8 mouse cellular contexts compared by ENCODE assay signal in genomic region chr7:47150420-47151061, GRCm38 (mm10). TPM values are rescaled to one million over a fixed set of nuclear protein-coding genes. Genes with fewer than 3 reads are reported as not detected.
DNase-seq lines count a peak whose midpoint lies in the region; ATAC-seq and TF ChIP-seq lines count a peak whose summit lies in the region.
"Had no signal": no experiment of that assay in that cellular context is flagged by ENCODE, and none has a peak within 500 bp of the region (broad histone marks: within the 10 kb centered on the region; RNA-seq: fewer than 3 reads in every experiment).

No protein-coding gene starts in this region.

- H3K36me3 ChIP-seq in forebrain, embryonic 10.5 days (replicated peaks) = no peaks in the 10 kb centered on the region
- H3K36me3 ChIP-seq in intestine, embryonic 14.5 days (ENCODE audit: control insufficient read depth, insufficient read depth, low read length) = no peaks in the 10 kb centered on the region
- H3K36me3 ChIP-seq in neural tube, embryonic 15.5 days = no peaks in the 10 kb centered on the region

- TF ChIP-seq POLR2A in bone marrow, adult 2 months (IDR thresholded peaks at IDR 0.05; ENCODE audit: borderline replicate concordance, control insufficient read depth, low read depth, low read length) = no peak
- no peak for TF ChIP-seq POLR2A in lung, adult 2 months (IDR thresholded peaks at IDR 0.05; ENCODE audit: borderline replicate concordance, extremely low read depth, low read depth, low read length)

- peak overlapping the region; percentile 30; the same call in 1 of the 2 replicates for H3K4me2 ChIP-seq in intestine, embryonic 14.5 days (ENCODE audit: low read length)
- peak overlapping the region; percentile 35; the same call in 1 of the 2 replicates for H3K4me2 ChIP-seq in neural tube, embryonic 15.5 days

- H3K9me3 ChIP-seq in forebrain, embryonic 10.5 days = no peaks in the 10 kb centered on the region
- no peaks in the 10 kb centered on the region for H3K9me3 ChIP-seq in intestine, embryonic 14.5 days (ENCODE audit: control insufficient read depth, low read length)
- H3K9me3 ChIP-seq in neural tube, embryonic 15.5 days (replicated peaks) = no peaks in the 10 kb centered on the region

- ATAC-seq in intestine, embryonic 14.5 days (replicated peaks; ENCODE audit: low FRiP score, low TSS enrichment, low read depth) = 0 out of 2 replicates have a peak, but pooled peaks have one; percentile 58
- peak; percentile 47; the same call in 1 of the 2 replicates for ATAC-seq in neural tube, embryonic 15.5 days (ENCODE audit: low FRiP score)

- H3K27ac ChIP-seq in bone marrow, adult 2 months (ENCODE audit: control insufficient read depth, insufficient read depth, low read depth, low read length, poor library complexity) = no peak overlapping the region
- H3K27ac ChIP-seq in forebrain, embryonic 10.5 days = no peak overlapping the region
- no peak overlapping the region for H3K27ac ChIP-seq in intestine, embryonic 14.5 days (ENCODE audit: low read depth)
- no peak overlapping the region for H3K27ac ChIP-seq in neural tube, embryonic 15.5 days (replicated peaks)

- no peaks in the 10 kb centered on the region for H3K27me3 ChIP-seq in forebrain, embryonic 10.5 days (ENCODE audit: poor library complexity, severe bottlenecking)
- no peaks in the 10 kb centered on the region for H3K27me3 ChIP-seq in intestine, embryonic 14.5 days (replicated peaks; ENCODE audit: control insufficient read depth, insufficient read depth, low read length)
- H3K27me3 ChIP-seq in neural tube, embryonic 15.5 days (replicated peaks) = 0 out of 2 replicates have a peak, but pooled peaks cover 2% of the 10 kb centered on the region

- no peaks in the 10 kb centered on the region; the same call in none of the 2 replicates for H3K4me1 ChIP-seq in bone marrow, adult 2 months (ENCODE audit: control insufficient read depth, insufficient read depth, low read length)
- no peaks in the 10 kb centered on the region for H3K4me1 ChIP-seq in forebrain, embryonic 10.5 days
- H3K4me1 ChIP-seq in intestine, embryonic 14.5 days (replicated peaks; ENCODE audit: control insufficient read depth, insufficient read depth, low read length) = no peaks in the 10 kb centered on the region
- H3K4me1 ChIP-seq in lung, adult 2 months (ENCODE audit: control insufficient read depth, insufficient read depth, low read length) = no peaks in the 10 kb centered on the region
- H3K4me1 ChIP-seq in neural tube, embryonic 15.5 days = no peaks in the 10 kb centered on the region

- TF ChIP-seq CTCF in bone marrow, adult 2 months (IDR thresholded peaks at IDR 0.05; ENCODE audit: control insufficient read depth, insufficient read depth, low read length) = 0 out of 2 replicates have a peak, but pooled peaks have one; percentile 7
- peak; percentile 24; the same call in 1 of the 2 replicates for TF ChIP-seq CTCF in lung, adult 2 months (IDR thresholded peaks at IDR 0.05; ENCODE audit: insufficient read depth, low read length)

- WGBS in bone marrow, adult 2 months = 15% methylated on average over 11 of the region's 11 CpGs
- whole genome bisulfite sequencing in forebrain, embryonic 10.5 days = 20% methylated on average over 11 of the region's 11 CpGs
- WGBS in intestine, embryonic 14.5 days = 15% methylated on average over 11 of the region's 11 CpGs
- 12% methylated on average over 11 of the region's 11 CpGs for WGBS in lung, adult 2 months
- WGBS in neural tube, embryonic 15.5 days = 17% methylated on average over 11 of the region's 11 CpGs

- no peak overlapping the region for H3K9ac ChIP-seq in intestine, embryonic 14.5 days (ENCODE audit: low read length)
- H3K9ac ChIP-seq in neural tube, embryonic 15.5 days (replicated peaks) = no peak overlapping the region

- peak; percentile 20 for DNase-seq in urinary bladder, postnatal 14 days (ENCODE audit: low spot score)
- DNase-seq in urinary bladder, postnatal 10 days (ENCODE audit: low spot score) = no peak
- DNase-seq in forebrain, embryonic 10.5 days (ENCODE audit: extremely low spot score, low spot score) = peak; percentile 28
- DNase-seq in intestine, embryonic 14.5 days (ENCODE audit: low spot score) = no peak
- no peak for DNase-seq in lung, adult 2 months

- H3K4me3 ChIP-seq in bone marrow, adult 2 months (replicated peaks; ENCODE audit: control insufficient read depth, low read depth, low read length) = no peak overlapping the region
- no peak overlapping the region for H3K4me3 ChIP-seq in forebrain, embryonic 10.5 days
- H3K4me3 ChIP-seq in intestine, embryonic 14.5 days (ENCODE audit: low read depth, low read length) = no peak overlapping the region
- H3K4me3 ChIP-seq in lung, adult 2 months (replicated peaks; ENCODE audit: extremely low read depth, low read depth, low read length) = no peak overlapping the region
- H3K4me3 ChIP-seq in neural tube, embryonic 15.5 days (replicated peaks) = no peak overlapping the region

RNA-seq across cellular contexts. Expression of gene Ptpn5, which starts 17.1 kb away (rescaled TPM):
- not detected in 2 replicates for polyA plus RNA-seq in bone marrow, adult 2 months (2011; ENCODE audit: insufficient read depth, insufficient read length, low replicate concordance, missing spikeins)
- polyA plus RNA-seq in forebrain, embryonic 10.5 days (2016; fragmentation: Nextera tagmentation; extraction: Ambion mirVana) = 2.9 and 4.1 TPM in 2 replicates
- 2.1 and 2.3 TPM in 2 replicates for polyA plus RNA-seq in intestine, embryonic 14.5 days (2014; fragmentation: Nextera tagmentation; extraction: Ambion mirVana)
- polyA plus RNA-seq in lung, adult 2 months (2012; rRNA removed) = 0.90 and 1.3 TPM in 2 replicates
- polyA plus RNA-seq in neural tube, embryonic 15.5 days (2015; fragmentation: Nextera tagmentation; extraction: Ambion mirVana) = 163 and 187 TPM in 2 replicates

RNA-seq across cellular contexts. Expression of gene Mrgpra6, which starts 54.2 kb away (rescaled TPM):
- polyA plus RNA-seq in bone marrow, adult 2 months (2011; ENCODE audit: insufficient read depth, insufficient read length, low replicate concordance, missing spikeins) = not detected in 2 replicates
- not detected in 2 replicates for polyA plus RNA-seq in forebrain, embryonic 10.5 days (2016; fragmentation: Nextera tagmentation; extraction: Ambion mirVana)
- not detected in 2 replicates for polyA plus RNA-seq in intestine, embryonic 14.5 days (2014; fragmentation: Nextera tagmentation; extraction: Ambion mirVana)
- not detected in 2 replicates for polyA plus RNA-seq in lung, adult 2 months (2012; rRNA removed)
- not detected in 2 replicates for polyA plus RNA-seq in neural tube, embryonic 15.5 days (2015; fragmentation: Nextera tagmentation; extraction: Ambion mirVana)
- polyA plus RNA-seq: small intestine, adult 2 months had no signal

Comparison
In these comparisons a context has a peak if more than half of its experiments do, and no peak if none do; other contexts are left out.
1. DNase-seq: peak in urinary bladder, postnatal 14 days (single experiment) and forebrain, embryonic 10.5 days (single experiment); none in urinary bladder, postnatal 10 days (single experiment), intestine, embryonic 14.5 days (single experiment) and lung, adult 2 months (single experiment).
2. RNA of gene Ptpn5, which starts 17.1 kb away (polyA plus RNA-seq): 163 to 187 TPM in neural tube, embryonic 15.5 days; 2.9 to 4.1 TPM in forebrain, embryonic 10.5 days, 2.1 to 2.3 TPM in intestine, embryonic 14.5 days, 0.90 to 1.3 TPM in lung, adult 2 months and not detected in bone marrow, adult 2 months; every median in the first group is over 10 times any median in the second.